Mouse (Mus musculus): ENCODE results near the gene Guca2b. TPM values are rescaled to one million over a fixed set of nuclear protein-coding genes. Genes with fewer than 3 reads are reported as not detected.
A peak's percentile ranks its signal among the peaks of the same experiment; 100 is the strongest.

Gene Guca2b
- total RNA-seq, 1 experiment from 2014 or later = not detected

- ATAC-seq (replicated peaks in 1 of 2; ENCODE audit: insufficient read depth in 1 of 2, low FRiP score in 2 of 2, low TSS enrichment in 1 of 2, low read depth in 1 of 2, poor library complexity in 2 of 2, severe bottlenecking in 2 of 2) = no peak
These were observed 31.4 kb downstream of the Guca2b start for GRCm38 (mm10) chr4:119627317-119627716.

- no peak for ATAC-seq (replicated peaks in 1 of 2; ENCODE audit: insufficient read depth in 1 of 2, low FRiP score in 2 of 2, low TSS enrichment in 1 of 2, low read depth in 1 of 2, poor library complexity in 2 of 2, severe bottlenecking in 2 of 2)
These were observed 31.9 kb downstream of the Guca2b start for GRCm38 (mm10) chr4:119626876-119627275.

- ATAC-seq (replicated peaks in 1 of 2; ENCODE audit: insufficient read depth in 1 of 2, low FRiP score in 2 of 2, low TSS enrichment in 1 of 2, low read depth in 1 of 2, poor library complexity in 2 of 2, severe bottlenecking in 2 of 2) = no peak
These were observed 32.6 kb downstream of the Guca2b start for GRCm38 (mm10) chr4:119626081-119626645.

- ATAC-seq (replicated peaks in 1 of 2; ENCODE audit: insufficient read depth in 1 of 2, low FRiP score in 2 of 2, low TSS enrichment in 1 of 2, low read depth in 1 of 2, poor library complexity in 2 of 2, severe bottlenecking in 2 of 2) = no peak
These were observed 44.0 kb downstream of the Guca2b start for GRCm38 (mm10) chr4:119614724-119615123.

- ATAC-seq (replicated peaks in 1 of 2; ENCODE audit: insufficient read depth in 1 of 2, low FRiP score in 2 of 2, low TSS enrichment in 1 of 2, low read depth in 1 of 2, poor library complexity in 2 of 2, severe bottlenecking in 2 of 2) = no peak
These were observed 44.7 kb downstream of the Guca2b start for GRCm38 (mm10) chr4:119614078-119614477.

- peak; percentile 62 to 80 for ATAC-seq (replicated peaks in 1 of 2; ENCODE audit: insufficient read depth in 1 of 2, low FRiP score in 2 of 2, low TSS enrichment in 1 of 2, low read depth in 1 of 2, poor library complexity in 2 of 2, severe bottlenecking in 2 of 2)
These were observed 49.3 kb downstream of the Guca2b start for GRCm38 (mm10) chr4:119609488-119609887.

Other genes starting within 250 kb of the Guca2b start
- 6.6 and 8.5 TPM in 2 replicates for gene Ccdc30, start 243.4 kb downstream of the Guca2b start, total RNA-seq (2017)
- gene Ppcs, start 236.5 kb downstream of the Guca2b start, total RNA-seq (2017) = 11.7 and 11.9 TPM in 2 replicates
- gene Zmynd12, start 236.1 kb downstream of the Guca2b start, total RNA-seq (2017) = 0.35 and 1.4 TPM in 2 replicates
- gene Rimkla, start 166.3 kb downstream of the Guca2b start, total RNA-seq (2017) = not detected in 2 replicates
- 31.3 and 45.0 TPM in 2 replicates for gene Foxj3, start 122.0 kb downstream of the Guca2b start, total RNA-seq (2017)
- gene Frg2f1, start 119.4 kb downstream of the Guca2b start, total RNA-seq (2017) = 2.9 and 9.8 TPM in 2 replicates
- gene Guca2a, start 21.2 kb downstream of the Guca2b start, total RNA-seq (2017) = not detected in 2 replicates
- gene Hivep3, start 74.8 kb upstream of the Guca2b start, total RNA-seq (2017) = 10.1 and 16.2 TPM in 2 replicates

Data from hematopoietic stem cell, adult 5-6 weeks (primary cell).